In genomic region chr17:63547465-63547864, GRCm38 (mm10) we compare ENCODE assay signal across 10 mouse cellular contexts. TPM values are rescaled to one million over a fixed set of nuclear protein-coding genes. Genes with fewer than 3 reads are reported as not detected.
A peak's percentile ranks its signal among the peaks of the same experiment; 100 is the strongest.
DNase-seq lines count a peak whose midpoint lies in the region; ATAC-seq and TF ChIP-seq lines count a peak whose summit lies in the region.
"Had no signal": no experiment of that assay in that cellular context is flagged by ENCODE, and none has a peak within 500 bp of the region (broad histone marks: within the 10 kb centered on the region; RNA-seq: fewer than 3 reads in every experiment).

No protein-coding gene starts in this region.

- H3K9ac ChIP-seq in hindbrain, postnatal 0 days (replicated peaks; ENCODE audit: low read length) = no peak overlapping the region
- no peak overlapping the region for H3K9ac ChIP-seq in hindbrain, embryonic 16.5 days (ENCODE audit: low read depth, low read length)
- no peak overlapping the region for H3K9ac ChIP-seq in midbrain, embryonic 14.5 days (replicated peaks; ENCODE audit: low read length)
- no peak overlapping the region for H3K9ac ChIP-seq in midbrain, embryonic 15.5 days
- H3K9ac ChIP-seq: lung, embryonic 15.5 days; neural tube, embryonic 13.5 days had no signal

- H3K4me3 ChIP-seq in hindbrain, postnatal 0 days (ENCODE audit: low read length) = no peak overlapping the region
- H3K4me3 ChIP-seq in hindbrain, embryonic 16.5 days (ENCODE audit: low read length) = no peak overlapping the region
- H3K4me3 ChIP-seq in midbrain, embryonic 14.5 days (replicated peaks; ENCODE audit: low read depth, low read length) = no peak overlapping the region
- no peak overlapping the region for H3K4me3 ChIP-seq in midbrain, embryonic 15.5 days
- H3K4me3 ChIP-seq: forebrain, embryonic 10.5 days; lung, embryonic 15.5 days; neural tube, embryonic 13.5 days had no signal

- TF ChIP-seq CTCF in hindbrain, postnatal 0 days (IDR thresholded peaks at IDR 0.05; ENCODE audit: low read depth) = peak; percentile 70

- no peaks in the 10 kb centered on the region for H3K27me3 ChIP-seq in hindbrain, postnatal 0 days (ENCODE audit: insufficient read depth, low read length)
- H3K27me3 ChIP-seq in hindbrain, embryonic 16.5 days (replicated peaks; ENCODE audit: control insufficient read depth, insufficient read depth, low read length) = no peaks in the 10 kb centered on the region
- no peaks in the 10 kb centered on the region for H3K27me3 ChIP-seq in midbrain, embryonic 14.5 days (ENCODE audit: control insufficient read depth, insufficient read depth, low read length)
- H3K27me3 ChIP-seq in midbrain, embryonic 15.5 days (replicated peaks) = no peaks in the 10 kb centered on the region
- H3K27me3 ChIP-seq: lung, embryonic 15.5 days; neural tube, embryonic 13.5 days had no signal

- no peak overlapping the region for H3K4me2 ChIP-seq in hindbrain, postnatal 0 days (ENCODE audit: low read depth, low read length)
- no peak overlapping the region for H3K4me2 ChIP-seq in hindbrain, embryonic 16.5 days (ENCODE audit: low read length)
- no peak overlapping the region for H3K4me2 ChIP-seq in midbrain, embryonic 14.5 days (ENCODE audit: low read length)
- no peak overlapping the region for H3K4me2 ChIP-seq in midbrain, embryonic 15.5 days
- H3K4me2 ChIP-seq: lung, embryonic 15.5 days; neural tube, embryonic 13.5 days had no signal

- H3K4me1 ChIP-seq in hindbrain, postnatal 0 days (ENCODE audit: insufficient read depth, low read length) = no peaks in the 10 kb centered on the region
- no peaks in the 10 kb centered on the region for H3K4me1 ChIP-seq in hindbrain, embryonic 16.5 days (ENCODE audit: control insufficient read depth, insufficient read depth, low read depth, low read length)
- no peaks in the 10 kb centered on the region for H3K4me1 ChIP-seq in midbrain, embryonic 14.5 days (ENCODE audit: control insufficient read depth, insufficient read depth, low read length)
- H3K4me1 ChIP-seq in midbrain, embryonic 15.5 days = no peaks in the 10 kb centered on the region
- H3K4me1 ChIP-seq: forebrain, embryonic 10.5 days; lung, embryonic 15.5 days; neural tube, embryonic 13.5 days had no signal

- H3K27ac ChIP-seq in hindbrain, postnatal 0 days = no peak overlapping the region
- H3K27ac ChIP-seq in hindbrain, embryonic 16.5 days (ENCODE audit: low read depth, low read length) = no peak overlapping the region
- no peak overlapping the region for H3K27ac ChIP-seq in midbrain, embryonic 14.5 days (replicated peaks; ENCODE audit: low read depth, low read length)
- H3K27ac ChIP-seq in midbrain, embryonic 15.5 days = no peak overlapping the region
- H3K27ac ChIP-seq: forebrain, embryonic 10.5 days; lung, embryonic 15.5 days; neural tube, embryonic 13.5 days had no signal

- no peaks in the 10 kb centered on the region for H3K36me3 ChIP-seq in hindbrain, postnatal 0 days (ENCODE audit: insufficient read depth, low read length)
- H3K36me3 ChIP-seq in hindbrain, embryonic 16.5 days (ENCODE audit: control insufficient read depth, insufficient read depth, low read length) = no peaks in the 10 kb centered on the region
- H3K36me3 ChIP-seq in midbrain, embryonic 14.5 days (ENCODE audit: control insufficient read depth, insufficient read depth, low read length) = no peaks in the 10 kb centered on the region
- no peaks in the 10 kb centered on the region for H3K36me3 ChIP-seq in midbrain, embryonic 15.5 days (replicated peaks)
- H3K36me3 ChIP-seq: forebrain, embryonic 10.5 days; lung, embryonic 15.5 days; neural tube, embryonic 13.5 days had no signal

- ATAC-seq in hindbrain, postnatal 0 days = no peak
- ATAC-seq in hindbrain, embryonic 16.5 days = no peak
- ATAC-seq in midbrain, embryonic 14.5 days (ENCODE audit: low FRiP score, low TSS enrichment) = no peak
- no peak for ATAC-seq in midbrain, embryonic 15.5 days (replicated peaks)

- peak; percentile 74 for DNase-seq in hindbrain, postnatal 0 days (ENCODE audit: low spot score)
- DNase-seq in midbrain, embryonic 14.5 days = peak; percentile 71
- DNase-seq in adipocyte (ENCODE audit: low spot score) = peak; percentile 70
- DNase-seq in retina, embryonic 14.5 days (ENCODE audit: low spot score) = peak; percentile 29
- no peak for DNase-seq in Muller cell, postnatal 12 days (ENCODE audit: inconsistent ontology term)

- 81% methylated on average over 4 of the region's 4 CpGs for WGBS in hindbrain, postnatal 0 days
- 81% methylated on average over 4 of the region's 4 CpGs for WGBS in hindbrain, embryonic 16.5 days
- whole genome bisulfite sequencing in midbrain, embryonic 14.5 days = 85% methylated on average over 4 of the region's 4 CpGs
- WGBS in midbrain, embryonic 15.5 days = 86% methylated on average over 4 of the region's 4 CpGs

- no peaks in the 10 kb centered on the region for H3K9me3 ChIP-seq in hindbrain, postnatal 0 days (ENCODE audit: low read length)
- no peaks in the 10 kb centered on the region for H3K9me3 ChIP-seq in hindbrain, embryonic 16.5 days (ENCODE audit: control insufficient read depth, low read length)
- H3K9me3 ChIP-seq in midbrain, embryonic 14.5 days (ENCODE audit: control insufficient read depth, low read length) = no peaks in the 10 kb centered on the region
- H3K9me3 ChIP-seq in midbrain, embryonic 15.5 days = no peaks in the 10 kb centered on the region
- H3K9me3 ChIP-seq: forebrain, embryonic 10.5 days; lung, embryonic 15.5 days had no signal

RNA-seq across cellular contexts. Expression of gene Fbxl17, which starts 47.6 kb away (rescaled TPM):
- total RNA-seq in hindbrain, postnatal 0 days (2014; rRNA removed) = 22.3 and 27.6 TPM in 2 replicates
- polyA plus RNA-seq in hindbrain, postnatal 0 days (2015; fragmentation: Nextera tagmentation; extraction: Ambion mirVana) = 10.0 and 13.1 TPM in 2 replicates
- polyA plus RNA-seq in hindbrain, embryonic 16.5 days (2015; fragmentation: Nextera tagmentation; extraction: Ambion mirVana) = 9.5 and 10.5 TPM in 2 replicates
- polyA plus RNA-seq in midbrain, embryonic 14.5 days (2014; fragmentation: Nextera tagmentation; extraction: Ambion mirVana) = 41.4 and 53.5 TPM in 2 replicates
- polyA plus RNA-seq in midbrain, embryonic 15.5 days (2015; fragmentation: Nextera tagmentation; extraction: Ambion mirVana) = 26.5 and 39.8 TPM in 2 replicates
